Mouse (Mus musculus) cerebellum, adult 2 months (tissue): ENCODE results near the gene 2010300C02Rik.

ENCODE experiments used
- CTCF ChIP-seq: fragments of 200-500 bp; IDR thresholded peaks from 2 replicates; pipeline ENCODE4 v1.5.1; 2011; ENCODE audit warnings: low read depth, mild to moderate bottlenecking, control low read depth, low read length, moderate library complexity, borderline replicate concordance; ENCODE audit not compliant: insufficient read depth
- POLR2A ChIP-seq: fragments of 200-500 bp; IDR thresholded peaks from 2 replicates; pipeline ENCODE4 v1.6.1; 2011; ENCODE audit warnings: low read length, control low read depth, borderline replicate concordance; ENCODE audit not compliant: insufficient read depth

- TF ChIP-seq CTCF: no peak
- no peak for TF ChIP-seq POLR2A
Measured at GRCm38 (mm10) chr1:37735932-37736331, 16.0 kb upstream of the 2010300C02Rik start.
